Mouse (Mus musculus) kidney, adult 8-10 months (tissue): ENCODE measurements around the gene Ostn.

Experiments used
- DNase-seq, 2 experiments: peaks; one replicate each; pipeline ENCODE4 v3.0.0; 2022

Gene Ostn

DNA sequence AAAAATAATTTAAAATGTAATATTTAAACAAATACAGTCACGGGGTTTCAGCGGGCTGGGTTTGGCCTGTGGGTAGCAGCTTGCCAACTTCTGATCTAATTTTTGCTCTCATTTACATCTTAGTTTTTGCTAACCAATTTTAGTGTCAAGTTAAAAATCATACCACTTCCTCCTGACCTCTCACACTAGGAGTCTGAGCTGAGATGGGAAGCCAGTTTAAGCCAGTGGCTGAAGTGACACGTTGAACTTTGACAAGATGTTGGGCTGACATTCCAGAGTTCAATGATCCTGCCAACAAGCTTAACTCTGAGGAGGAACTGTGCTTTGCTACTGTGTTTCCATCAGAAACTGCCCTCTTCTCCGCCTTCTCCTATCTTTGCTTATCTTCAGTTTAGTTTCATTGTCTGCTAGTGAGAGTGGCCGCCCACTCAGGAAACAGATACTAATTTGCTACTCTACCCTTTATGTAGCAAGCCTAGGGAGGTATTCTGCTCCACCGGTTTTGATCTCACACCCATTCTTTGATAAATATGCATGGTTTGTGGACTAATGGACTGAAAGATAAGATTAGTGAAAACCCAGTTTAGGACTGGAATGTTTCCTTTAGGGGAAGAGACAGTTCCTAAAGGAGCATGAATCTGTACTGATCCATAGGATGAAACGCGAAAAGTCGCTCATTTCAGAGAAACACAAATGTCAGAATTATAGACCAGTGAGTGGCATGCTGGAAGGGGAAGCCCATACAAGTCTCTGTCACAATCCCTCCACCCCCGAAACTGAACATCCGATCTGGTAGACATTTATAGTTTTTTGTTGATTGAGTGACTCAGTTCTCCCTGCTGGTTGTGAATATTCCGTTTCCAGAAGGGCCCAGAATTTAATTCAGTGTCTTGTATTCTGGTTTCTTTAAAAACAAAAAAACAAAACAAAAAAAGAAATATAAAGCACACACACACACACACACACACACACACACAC is 80.6 kb downstream of the Ostn start:
- DNase-seq = peak; percentile 60 to 77

DNA sequence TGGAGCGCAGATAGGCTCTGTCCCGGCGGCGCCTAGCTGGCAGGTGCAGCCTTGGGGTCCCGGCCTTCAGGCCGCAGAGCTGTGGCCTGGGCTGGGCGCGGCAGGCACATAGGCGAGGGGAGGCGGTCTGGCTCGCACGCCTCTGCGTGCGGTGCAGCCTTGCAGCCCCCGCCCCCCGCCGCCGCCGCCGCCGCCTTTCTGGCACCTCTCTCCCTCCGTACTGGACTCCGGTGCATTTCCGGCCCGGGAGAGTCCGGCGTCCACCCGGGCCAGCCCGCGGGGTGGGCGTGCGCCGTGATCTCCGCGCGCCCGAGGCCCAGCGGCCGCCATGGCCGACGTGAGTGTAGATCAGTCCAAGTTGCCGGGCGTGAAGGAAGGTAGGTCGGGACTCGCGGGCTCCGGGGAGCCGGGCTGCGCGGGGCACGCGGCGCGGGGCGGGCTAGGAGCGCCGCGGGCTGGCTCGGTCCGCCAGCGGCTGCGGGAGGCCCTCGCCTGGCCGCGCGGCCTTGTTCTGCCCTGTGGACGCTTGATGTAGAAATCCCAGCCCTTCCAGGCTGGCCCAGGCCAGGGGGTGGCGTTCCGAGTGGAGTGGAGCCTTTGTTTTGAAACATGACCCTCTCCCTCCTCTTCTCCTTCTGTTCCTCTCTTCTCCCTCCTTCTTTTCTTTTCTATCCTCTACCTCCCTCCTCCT is 81.6 kb downstream of the Ostn start, which contains the start of gene Ccdc50:
Gene Ccdc50 (plus strand): TSS at position 109 of the 691 bp plus-strand sequence.
- DNase-seq = peak; percentile 73 to 81

GRCm38 (mm10) chr16:27389534-27390282 is 82.4 kb downstream of the Ostn start:
- DNase-seq = no peak

GRCm38 (mm10) chr16:27390306-27390705 is 83.0 kb downstream of the Ostn start:
- DNase-seq = no peak

DNA sequence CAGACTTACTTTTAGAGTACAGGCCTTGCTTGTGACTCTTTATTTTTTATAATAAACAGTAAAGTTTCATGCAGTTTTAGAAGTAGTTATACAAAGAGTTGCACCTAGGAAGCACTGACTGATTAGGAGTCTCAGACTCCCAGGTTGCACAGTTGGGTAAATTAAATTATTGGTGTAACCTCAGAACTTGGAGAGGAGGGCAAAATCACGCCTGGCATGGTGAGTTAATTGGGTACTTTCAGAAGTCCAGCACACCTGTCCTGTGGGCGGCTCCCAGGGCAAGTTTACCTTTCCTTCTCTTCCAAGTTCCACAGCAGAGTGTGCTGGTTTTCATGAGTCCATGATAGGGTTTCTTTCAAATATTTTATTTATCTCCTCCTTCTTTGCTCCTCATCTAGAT is 84.6 kb downstream of the Ostn start:
- DNase-seq = no peak

- DNase-seq = no peak
Observed at GRCm38 (mm10) chr16:27395251-27396037, 88.2 kb downstream of the Ostn start.

DNA sequence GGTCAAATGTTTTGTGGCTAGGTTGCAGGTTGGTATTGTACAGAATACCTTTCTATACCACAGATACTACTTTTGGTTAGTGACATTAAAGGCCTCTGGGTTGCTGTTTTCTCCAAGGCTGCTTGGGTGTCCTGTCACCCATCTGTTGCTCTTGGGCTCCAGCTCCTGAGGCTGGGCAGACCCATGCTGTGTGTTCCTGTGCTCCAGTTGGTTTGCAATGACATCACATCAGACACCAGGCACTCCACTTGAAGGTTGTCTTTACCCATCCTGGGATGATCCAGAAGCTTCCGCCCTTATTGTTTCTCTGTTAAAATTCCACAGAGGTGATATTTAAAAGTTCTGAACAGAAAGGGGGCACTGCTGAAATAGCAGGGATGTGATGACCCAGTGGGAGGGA is 89.7 kb downstream of the Ostn start:
- DNase-seq = no peak

DNA sequence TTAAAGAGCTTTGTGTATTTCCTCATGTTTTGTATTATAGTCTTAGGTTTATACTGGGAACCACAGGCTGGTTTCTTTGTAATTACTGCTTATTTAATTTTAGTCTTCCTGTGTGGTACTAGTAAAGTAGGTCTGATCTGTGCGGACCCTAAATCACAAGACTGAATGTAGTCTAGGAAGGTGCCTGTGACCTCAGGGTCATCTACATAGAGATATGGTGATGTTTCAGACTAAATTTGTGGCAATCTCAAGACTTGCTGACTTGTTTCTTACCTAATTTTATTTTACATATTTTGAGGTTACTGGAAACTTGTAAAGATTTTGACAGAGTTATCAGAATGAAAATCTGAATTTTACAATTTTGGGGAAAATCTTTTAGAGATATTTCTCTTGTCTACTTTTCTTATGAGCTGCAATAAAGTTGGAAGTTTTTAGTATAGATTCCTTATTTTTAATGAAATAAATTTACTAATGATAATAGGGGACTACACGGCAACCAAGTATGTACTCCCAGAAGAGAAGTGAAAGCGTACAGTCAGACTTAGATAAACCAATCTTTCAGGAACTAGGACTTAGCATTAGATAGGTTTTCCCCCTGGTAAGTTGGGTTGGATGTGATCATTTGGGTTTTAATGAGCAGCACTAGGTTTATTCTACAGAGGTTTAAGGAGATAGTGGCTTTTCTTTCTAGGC is 91.9 kb downstream of the Ostn start:
- no peak for DNase-seq

DNA sequence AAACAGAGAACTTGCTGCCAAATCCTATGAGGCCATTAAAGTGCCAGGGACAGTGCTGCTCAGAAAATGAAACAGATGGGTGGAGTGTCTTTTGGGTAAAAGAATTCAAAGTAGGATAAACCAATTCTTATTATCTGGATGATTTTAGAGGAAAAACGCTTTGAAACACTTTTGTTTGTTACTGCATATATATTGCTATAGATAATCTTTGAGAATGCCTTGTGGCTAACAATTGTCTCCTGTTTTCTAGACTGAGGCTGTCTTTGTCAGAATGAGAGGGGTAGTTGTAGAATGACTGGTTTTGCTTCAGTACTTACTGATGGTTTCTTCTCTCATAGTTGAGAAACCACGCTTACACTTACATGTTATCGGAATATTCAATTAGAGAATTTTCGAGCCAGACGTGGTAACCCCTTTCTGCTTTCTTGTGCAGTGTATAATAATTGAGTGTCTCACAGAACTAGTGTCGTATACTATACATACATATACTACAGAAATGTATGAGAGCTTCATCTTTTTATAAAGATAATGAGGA is 92.5 kb downstream of the Ostn start:
- DNase-seq = no peak
